Mouse (Mus musculus): ENCODE data around the gene Aaed1.
A peak's percentile ranks its signal among the peaks of the same experiment; 100 is the strongest.

The Aaed1 gene

GRCm38 (mm10) chr13:64312024-64312915 is at the start of gene Aaed1:
Aaed1 (minus strand) TSS chr13:64312710.
- peak; percentile 91 for DNase-seq (ENCODE audit: low read depth, low spot score)

GRCm38 (mm10) chr13:64362139-64362538 is 49.6 kb upstream of the Aaed1 start:
- no peak for DNase-seq (ENCODE audit: low read depth, low spot score)

- no peak for DNase-seq (ENCODE audit: low read depth, low spot score)
Observed at GRCm38 (mm10) chr13:64361020-64361419, 48.5 kb upstream of the Aaed1 start.

- DNase-seq (ENCODE audit: low read depth, low spot score) = no peak
Observed at GRCm38 (mm10) chr13:64359702-64360101, 47.2 kb upstream of the Aaed1 start.

- DNase-seq (ENCODE audit: low read depth, low spot score) = no peak
Observed at GRCm38 (mm10) chr13:64358476-64358875, 46.0 kb upstream of the Aaed1 start.

- no peak for DNase-seq (ENCODE audit: low read depth, low spot score)
Observed at GRCm38 (mm10) chr13:64357389-64357788, 44.9 kb upstream of the Aaed1 start.

GRCm38 (mm10) chr13:64349474-64349873 is 37.0 kb upstream of the Aaed1 start:
- no peak for DNase-seq (ENCODE audit: low read depth, low spot score)

GRCm38 (mm10) chr13:64344082-64344501 is 31.6 kb upstream of the Aaed1 start:
- DNase-seq (ENCODE audit: low read depth, low spot score) = peak; percentile 18

- no peak for DNase-seq (ENCODE audit: low read depth, low spot score)
Observed at GRCm38 (mm10) chr13:64343598-64343997, 31.1 kb upstream of the Aaed1 start.

- no peak for DNase-seq (ENCODE audit: low read depth, low spot score)
Observed at GRCm38 (mm10) chr13:64335546-64336132, 23.1 kb upstream of the Aaed1 start.

- DNase-seq (ENCODE audit: low read depth, low spot score) = no peak
Observed at GRCm38 (mm10) chr13:64333102-64333501, 20.6 kb upstream of the Aaed1 start.

- DNase-seq (ENCODE audit: low read depth, low spot score) = no peak
Observed at GRCm38 (mm10) chr13:64332321-64332720, 19.8 kb upstream of the Aaed1 start.

- DNase-seq (ENCODE audit: low read depth, low spot score) = no peak
Observed at GRCm38 (mm10) chr13:64322561-64323281, 10.2 kb upstream of the Aaed1 start.

- no peak for DNase-seq (ENCODE audit: low read depth, low spot score)
Observed at GRCm38 (mm10) chr13:64320334-64320733, 7.8 kb upstream of the Aaed1 start.

GRCm38 (mm10) chr13:64319782-64320181 is 7.3 kb upstream of the Aaed1 start:
- no peak for DNase-seq (ENCODE audit: low read depth, low spot score)

- DNase-seq (ENCODE audit: low read depth, low spot score) = no peak
Observed at GRCm38 (mm10) chr13:64318355-64318754, 5.8 kb upstream of the Aaed1 start.

GRCm38 (mm10) chr13:64315483-64316050 is 3.1 kb upstream of the Aaed1 start:
- DNase-seq (ENCODE audit: low read depth, low spot score) = peak; percentile 80

- DNase-seq (ENCODE audit: low read depth, low spot score) = no peak
Observed at GRCm38 (mm10) chr13:64314041-64314440, 1.5 kb upstream of the Aaed1 start.

- DNase-seq (ENCODE audit: low read depth, low spot score) = no peak
Observed at GRCm38 (mm10) chr13:64312916-64313289, 393 bp upstream of the Aaed1 start.

GRCm38 (mm10) chr13:64311266-64311665 is 1.2 kb downstream of the Aaed1 start:
- DNase-seq (ENCODE audit: low read depth, low spot score) = no peak

GRCm38 (mm10) chr13:64310585-64310984 is 1.9 kb downstream of the Aaed1 start:
- DNase-seq (ENCODE audit: low read depth, low spot score) = no peak

- DNase-seq (ENCODE audit: low read depth, low spot score) = no peak
Observed at GRCm38 (mm10) chr13:64309842-64310241, 2.7 kb downstream of the Aaed1 start.

Data from mesoderm, embryonic 11.5 days (tissue).